Mouse (Mus musculus) mature B cell (primary cell): ENCODE data around the gene Slc35f1.

Source experiments
- in situ Hi-C: fragments of 300-500 bp; cut with MboI; formaldehyde crosslinking; loops from 2 replicates; pipeline ENCODE4 v1.14.3; 2019

The Slc35f1 gene

DNA sequence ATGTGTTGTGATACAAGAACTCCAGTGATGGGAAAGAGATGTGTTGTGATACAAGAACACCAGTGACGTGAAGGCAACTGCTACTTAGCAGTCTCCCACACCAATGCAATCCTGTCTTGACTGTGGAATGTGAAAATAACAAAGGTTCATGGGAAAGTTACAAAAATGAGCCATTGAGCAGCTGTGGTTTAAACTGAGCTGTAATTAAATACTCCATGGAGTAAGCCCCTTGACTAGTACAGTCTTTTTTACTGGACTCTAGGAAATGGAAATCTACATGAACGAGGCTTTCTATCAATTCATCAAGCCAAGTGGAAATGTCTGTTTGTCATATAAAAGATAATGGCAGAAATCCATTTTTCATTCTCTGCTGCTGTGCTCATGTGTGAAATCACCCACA lies 411.1 kb downstream of the Slc35f1 start:
- in situ Hi-C loops, result no loop called here

DNA sequence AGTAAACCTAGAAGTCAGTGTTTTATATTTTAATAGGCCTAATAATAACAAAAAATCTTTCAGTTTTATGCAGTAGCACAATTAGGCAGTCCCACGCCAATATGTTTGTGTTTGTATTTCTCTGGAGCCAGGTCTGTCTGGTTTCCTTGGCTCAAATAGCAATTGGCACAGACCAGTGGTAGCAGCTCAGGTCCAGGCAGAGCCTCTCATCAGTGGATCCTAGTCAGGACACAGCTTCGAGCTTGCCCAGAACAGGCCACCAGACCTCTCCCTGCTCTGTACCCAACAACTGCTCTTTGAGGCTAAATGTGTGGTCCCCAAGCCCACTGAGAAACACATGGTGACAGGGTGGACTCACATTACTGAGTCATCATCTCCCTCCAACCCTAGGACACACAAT lies 412.1 kb downstream of the Slc35f1 start:
- in situ Hi-C loops, result no loop called here

DNA sequence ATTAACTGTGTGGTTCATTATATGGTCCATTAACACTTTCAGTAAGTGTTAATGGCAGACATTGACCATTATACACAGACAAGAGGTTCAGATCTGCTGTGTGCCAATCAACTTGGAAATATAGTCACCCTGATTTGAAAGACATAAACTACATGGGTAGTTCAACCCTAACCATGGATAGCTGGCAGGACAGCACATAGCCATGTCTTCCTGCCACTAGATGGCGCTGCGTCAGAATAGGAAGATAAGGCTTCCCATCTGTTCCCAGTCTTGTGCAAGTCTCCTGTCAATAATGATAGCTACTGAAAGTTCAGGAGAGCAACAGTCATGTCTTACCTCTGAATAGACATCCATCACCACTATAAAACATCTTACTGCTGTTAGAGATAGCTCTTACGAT lies 424.7 kb downstream of the Slc35f1 start:
- in situ Hi-C loops, result no loop called here

DNA sequence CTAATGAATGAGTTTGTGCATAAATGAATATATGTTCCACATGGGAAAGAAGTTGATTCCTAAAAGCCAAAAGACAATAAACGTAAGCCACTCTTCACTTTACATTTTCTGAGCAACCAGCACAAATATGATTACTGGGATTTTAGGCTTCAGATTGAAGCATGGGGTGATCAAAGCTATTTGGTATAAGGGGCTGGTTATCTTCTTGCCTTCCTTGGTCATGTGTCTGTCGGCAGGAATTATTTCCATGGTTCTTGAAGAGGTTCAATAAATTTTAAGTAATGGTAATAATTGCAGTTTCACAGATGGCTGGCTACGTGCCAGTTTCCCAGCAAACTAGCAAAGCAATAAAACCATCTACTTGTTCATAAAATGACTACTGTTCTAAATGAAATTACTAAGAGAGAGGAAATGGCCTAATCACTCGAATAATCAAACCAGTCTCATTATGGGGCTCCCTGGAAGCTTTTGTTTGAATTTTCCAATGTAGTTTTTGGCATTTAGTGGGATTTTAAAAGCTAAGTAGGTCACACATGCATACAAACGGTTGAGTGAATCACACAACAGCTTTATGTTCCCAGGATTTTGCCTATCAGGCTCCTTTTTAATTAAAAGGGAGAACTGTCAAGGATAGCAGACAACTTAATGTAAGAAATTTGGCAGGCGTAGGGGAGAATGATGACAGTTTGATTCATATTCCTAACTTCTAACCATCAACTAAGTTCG lies 425.5 kb downstream of the Slc35f1 start:
- in situ Hi-C loops, result no loop called here

DNA sequence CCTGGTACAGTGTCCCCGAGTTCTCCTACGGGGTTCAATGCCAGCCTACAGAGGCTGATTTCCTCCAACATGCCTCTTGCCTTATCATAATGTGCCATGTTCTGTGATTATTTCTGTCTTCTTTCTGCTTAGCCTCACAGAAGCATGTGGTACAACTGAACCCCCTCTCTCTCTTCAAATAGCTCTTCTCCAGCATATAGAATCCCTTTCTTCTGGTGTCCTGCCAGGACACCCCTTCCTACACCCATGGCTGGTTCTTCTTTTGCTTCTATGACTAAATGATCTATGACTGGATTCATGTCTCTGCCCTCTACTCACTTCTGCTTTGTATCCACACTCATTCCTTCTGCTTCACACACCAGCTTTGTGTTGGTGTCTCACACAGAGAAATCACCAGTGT lies 430.3 kb downstream of the Slc35f1 start:
- in situ Hi-C loops, result no loop called here

DNA sequence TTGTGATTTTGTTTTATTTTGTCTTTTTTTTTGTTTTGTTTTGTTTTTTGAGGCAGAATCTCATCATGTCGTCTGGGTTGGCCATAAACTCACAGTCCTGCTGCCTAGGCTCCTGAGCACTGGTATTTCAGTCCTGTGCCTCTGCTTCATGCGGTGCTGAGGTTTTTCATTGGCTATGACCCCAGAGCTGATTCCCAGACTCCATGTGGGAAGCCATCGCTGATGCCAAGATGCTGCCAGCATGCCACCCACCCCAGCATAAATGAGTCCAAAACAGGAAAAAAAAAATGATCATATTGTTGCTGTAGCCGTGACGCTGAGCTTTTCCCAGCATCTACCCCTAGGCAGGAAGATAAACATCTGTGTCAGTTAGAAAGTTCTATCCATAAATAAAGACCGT lies 434.0 kb downstream of the Slc35f1 start:
- in situ Hi-C loops, result no loop called here

DNA sequence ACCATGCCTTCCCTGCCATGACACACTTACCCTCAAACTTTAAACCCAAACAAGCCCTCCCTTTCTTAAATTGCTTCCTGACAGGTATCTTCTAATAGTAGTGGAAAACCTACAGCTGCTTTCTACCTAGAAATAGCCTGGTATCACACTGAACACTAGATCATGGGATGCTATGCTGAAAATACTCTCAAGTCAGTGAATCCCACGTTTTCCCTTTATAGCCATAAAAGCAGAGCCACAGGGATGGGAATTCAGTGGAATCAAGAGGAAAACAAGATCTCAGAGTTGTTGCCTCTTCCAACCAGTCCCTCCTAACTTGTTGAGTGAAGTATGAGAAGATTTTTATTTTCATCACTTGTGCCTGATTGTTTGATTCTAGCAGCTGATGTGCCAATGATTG lies 442.4 kb downstream of the Slc35f1 start:
- in situ Hi-C loops, result no loop called here

DNA sequence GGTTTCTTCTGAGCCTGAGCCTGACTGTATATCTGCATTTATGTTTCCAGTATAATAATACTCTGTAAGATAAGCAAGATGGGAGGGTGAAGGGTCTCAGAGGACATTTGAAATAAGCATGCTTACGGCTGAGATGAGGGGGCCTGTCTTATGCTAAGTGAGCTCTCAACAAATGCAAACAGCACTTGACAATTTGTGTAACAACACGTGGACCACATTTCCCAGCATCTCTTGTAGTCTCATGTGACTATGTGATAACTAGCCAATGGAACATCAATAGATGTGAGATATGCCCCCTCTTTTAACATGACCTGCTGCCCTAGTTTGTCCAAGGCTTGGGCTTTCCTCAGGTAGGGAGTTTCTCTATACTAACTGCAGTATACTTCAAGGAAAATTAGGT lies 460.0 kb downstream of the Slc35f1 start:
- in situ Hi-C loops, result no loop called here

DNA sequence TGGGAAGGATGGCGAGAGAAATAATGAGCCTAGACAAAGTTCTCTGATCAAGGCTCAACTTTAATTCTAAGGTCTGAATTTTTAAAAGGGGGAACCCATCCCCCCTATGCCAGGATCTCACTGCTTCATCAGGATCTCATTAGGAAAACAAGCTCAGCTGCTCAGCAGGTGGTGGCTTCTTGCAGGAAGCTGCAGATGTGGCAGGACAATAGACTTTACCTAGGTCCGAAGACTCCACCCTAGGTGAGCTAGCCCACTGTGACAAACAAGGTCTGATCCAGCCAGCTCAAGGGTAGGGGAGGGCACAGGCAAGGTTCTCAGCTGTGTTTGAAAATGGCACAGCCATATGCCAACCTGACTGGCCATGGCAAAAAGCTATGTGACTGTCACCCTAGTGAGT lies 460.6 kb downstream of the Slc35f1 start:
- in situ Hi-C loops, result no loop called here

DNA sequence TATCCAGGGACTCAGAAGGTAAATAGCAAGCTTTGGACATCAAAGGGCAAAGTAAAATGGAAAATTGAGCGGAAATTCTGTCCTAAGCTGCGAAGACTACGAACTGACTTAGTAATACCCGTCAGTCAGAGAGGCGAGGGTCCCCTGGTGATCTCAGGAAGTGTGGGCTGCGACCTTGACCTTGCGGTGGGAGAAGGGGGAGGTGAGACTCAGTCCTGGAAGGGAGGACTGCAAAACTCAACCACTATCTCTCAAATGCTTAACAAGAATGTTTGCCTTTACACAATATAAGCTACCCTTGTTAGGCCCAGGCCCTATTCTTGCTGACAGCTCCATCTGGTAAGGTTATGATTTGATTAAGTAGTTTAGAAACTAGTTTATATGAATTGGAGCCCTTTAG lies 466.0 kb downstream of the Slc35f1 start:
- in situ Hi-C loops, result no loop called here

DNA sequence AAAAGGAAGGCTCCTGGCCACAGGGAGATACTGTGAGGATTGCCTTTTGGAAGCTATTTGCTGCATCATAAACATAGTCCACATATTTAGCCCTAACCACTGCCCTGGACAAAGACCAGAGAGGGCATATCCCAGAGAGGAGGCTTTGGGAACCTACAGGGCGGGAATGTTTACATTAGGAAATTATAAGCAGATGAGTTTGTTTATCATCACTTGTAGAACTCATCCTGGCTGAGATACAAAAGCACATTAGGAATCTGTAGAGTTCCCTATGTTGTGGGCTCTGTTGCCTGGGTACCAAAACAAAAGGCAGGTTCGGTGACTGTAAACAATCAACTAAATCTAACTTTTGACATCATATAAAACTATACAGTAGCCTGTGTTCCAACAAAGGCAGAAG lies 467.4 kb downstream of the Slc35f1 start:
- in situ Hi-C loops, result no loop called here
